Mouse (Mus musculus): Measurements from ENCODE around the gene Slx4ip.

DNA sequence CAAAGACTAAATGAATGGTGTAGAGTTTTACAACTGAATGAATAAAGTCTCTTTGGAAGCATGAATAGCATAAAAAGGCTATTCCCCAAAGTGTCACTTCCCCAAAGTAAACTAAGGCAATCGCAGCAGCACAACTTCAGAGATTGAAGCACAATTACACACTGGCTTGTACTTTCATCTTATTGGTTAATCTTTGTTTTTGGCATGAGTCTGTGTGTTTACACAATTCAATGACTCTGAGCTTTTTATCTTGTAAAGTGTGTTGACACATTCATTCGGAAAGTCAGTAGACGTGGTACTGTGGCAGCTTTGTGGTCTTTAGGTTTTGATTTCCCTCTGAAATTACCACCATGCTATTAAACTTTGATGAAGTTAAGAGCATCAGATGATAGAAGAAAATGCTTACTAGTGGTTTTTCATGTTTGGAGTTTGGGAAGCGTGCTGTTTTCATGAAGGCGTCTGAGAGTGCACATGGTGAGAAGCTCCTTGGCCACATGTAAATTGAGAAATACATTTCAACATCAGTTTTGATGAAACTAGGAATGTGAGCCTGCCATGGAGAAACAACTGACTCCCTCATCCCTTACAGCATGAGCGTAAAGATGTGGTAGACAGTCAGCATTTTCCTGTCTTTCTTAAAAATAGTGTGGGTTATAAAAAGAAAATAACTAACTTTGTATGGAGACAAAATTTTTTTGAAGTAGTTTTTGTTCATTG is 88.2 kb downstream of the Slx4ip start:
- TF ChIP-seq CTCF (IDR thresholded peaks at IDR 0.05; ENCODE audit: low read depth, low read length), result no peak
- TF ChIP-seq POLR2A (IDR thresholded peaks at IDR 0.05; ENCODE audit: extremely low read depth, insufficient read depth, low read length), result no peak

Data from liver, adult 2 months (tissue).